Mouse (Mus musculus) testis, adult 2 months (tissue): ENCODE measurements at regions not wholly inside any gene's neighbourhood (a gene's known extent, or its start where the extent isn't known, plus 50 kb on each side); places are given as distances from the start of the nearest gene placed in this dataset.

Experiments
- CTCF ChIP-seq: fragments of 200-500 bp; IDR thresholded peaks from 2 replicates; pipeline ENCODE4 v1.5.1; 2012; ENCODE audit warnings: low read depth, mild to moderate bottlenecking, inconsistent platforms, low read length, moderate library complexity; ENCODE audit not compliant: control insufficient read depth, insufficient read depth, insufficient replicate concordance
- POLR2A ChIP-seq: fragments of 200-500 bp; IDR thresholded peaks from 2 replicates; pipeline ENCODE4 v1.6.1; 2012; ENCODE audit warnings: low read depth, mild to moderate bottlenecking, inconsistent platforms, low read length, moderate library complexity; ENCODE audit not compliant: control insufficient read depth

DNA sequence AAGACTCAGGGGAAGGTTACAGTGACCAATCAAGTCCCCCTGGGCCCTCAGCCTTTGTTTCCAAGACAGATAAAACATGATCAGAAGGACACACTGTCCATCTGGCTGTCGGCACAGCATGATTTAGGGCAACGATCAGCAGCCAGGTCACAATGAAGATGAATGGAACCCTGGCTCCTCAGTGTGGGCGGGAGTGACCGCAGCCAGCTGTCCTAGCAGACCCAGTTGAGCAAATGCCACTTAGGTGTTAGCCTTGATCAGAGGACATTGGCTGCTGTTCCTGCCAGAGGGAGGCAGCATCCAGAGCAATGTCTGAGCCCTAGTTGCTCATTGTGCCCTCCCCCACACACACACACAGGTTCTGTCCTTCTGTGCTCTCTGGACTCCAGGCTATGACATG lies 197.3 kb downstream of the Cryba4 start:
- TF ChIP-seq CTCF (no peak), POLR2A (no peak)
